Mouse (Mus musculus): Measurements from ENCODE around the gene Acp5. TPM values are rescaled to one million over a fixed set of nuclear protein-coding genes. Genes with fewer than 3 reads are reported as not detected.

The Acp5 gene
- total RNA-seq, 2 experiments from 2014 or later = 0.51 TPM; not detected in 1

GRCm38 (mm10) chr9:22087034-22087618, 48.4 kb downstream of the Acp5 start:
- Histone ChIP-seq H3K27ac (no peak overlapping the region), H3K4me3 (no peak overlapping the region)
- intact Hi-C loops (cut with DNase I) = no loop called here
- TF ChIP-seq CTCF (IDR thresholded peaks at IDR 0.05) = peak; percentile 10
- no peak for DNase-seq (ENCODE audit: extremely low spot score in 1 of 2, low spot score in 2 of 2)

- Histone ChIP-seq H3K27ac (peak overlapping the region; percentile 94), H3K4me3 (peak overlapping the region; percentile 65)
- no peak for DNase-seq (ENCODE audit: extremely low spot score in 1 of 2, low spot score in 2 of 2)
- intact Hi-C loops (cut with DNase I) = no loop called here
- TF ChIP-seq CTCF (IDR thresholded peaks at IDR 0.05) = no peak
Measured at GRCm38 (mm10) chr9:22086012-22086411, 49.5 kb downstream of the Acp5 start.

GRCm38 (mm10) chr9:22085022-22085834, 50.3 kb downstream of the Acp5 start, which contains the start of gene Ecsit:
Gene Ecsit (minus strand): TSS chr9:22085438.
- DNase-seq (ENCODE audit: extremely low spot score in 1 of 2, low spot score in 2 of 2) = peak; percentile 92 to 96
- TF ChIP-seq CTCF (IDR thresholded peaks at IDR 0.05) = no peak
- H3K27ac ChIP-seq = peak within 1 kb of the TSS; percentile 94
- intact Hi-C loops (cut with DNase I) = loop anchor here (1.0 kb wide), 1 partner anchor 32 kb away; the partner anchor contains the start of gene Elof1
- peak within 1 kb of the TSS; percentile 65 for H3K4me3 ChIP-seq

- intact Hi-C loops (cut with DNase I) = loop anchor here (1.0 kb wide), 1 partner anchor 33 kb away; the partner anchor contains the start of gene Elof1
- H3K4me3 ChIP-seq = peak overlapping the region; percentile 65
- DNase-seq (ENCODE audit: extremely low spot score in 1 of 2, low spot score in 2 of 2) = no peak
- no peak for TF ChIP-seq CTCF (IDR thresholded peaks at IDR 0.05)
- peak overlapping the region; percentile 94 for H3K27ac ChIP-seq
Measured at GRCm38 (mm10) chr9:22084667-22085021, 50.9 kb downstream of the Acp5 start.

Small RNA genes within 50 kb of the gene (microRNA-seq; reads per million reads assigned to microRNA genes)
- gene Mir7084 = 0.72 to 0.97 reads per million in 2 experiments

Other genes with a start within 250 kb of the Acp5 start
- 10 to 100 TPM; 10.9 to 15.7 TPM for gene Rab3d, start 217.5 kb downstream of the Acp5 start, total RNA-seq (2021)
- 10 to 100 TPM; 18.2 to 18.9 TPM for gene Ccdc159, start 208.2 kb downstream of the Acp5 start, total RNA-seq (2021)
- 10 to 100 TPM; 31.4 to 35.5 TPM for gene Tmem205, start 208.2 kb downstream of the Acp5 start, total RNA-seq (2021)
- 100 to 1,000 TPM; 181 to 183 TPM for gene Plppr2, start 198.7 kb downstream of the Acp5 start, total RNA-seq (2021)
- gene Swsap1, start 180.0 kb downstream of the Acp5 start, total RNA-seq (2021) = 10 to 100 TPM; 12.7 to 14.0 TPM
- gene Epor, start 172.2 kb downstream of the Acp5 start, total RNA-seq (2021) = 10 to 100 TPM; 10.2 to 12.1 TPM
- gene Rgl3, start 146.3 kb downstream of the Acp5 start, total RNA-seq (2021) = 1 to 10 TPM; 2.1 to 3.1 TPM
- 10 to 100 TPM in 1 of 2 experiments, 1 to 10 TPM in 1; 9.3 to 10.7 TPM for gene Ccdc151, start 133.1 kb downstream of the Acp5 start, total RNA-seq (2021)
- gene Prkcsh, start 132.9 kb downstream of the Acp5 start, total RNA-seq (2021) = 100 to 1,000 TPM in 1 of 2 experiments, 10 to 100 TPM in 1; 85.9 to 104 TPM
- gene Elavl3, start 83.7 kb downstream of the Acp5 start, total RNA-seq (2021) = 100 to 1,000 TPM; 148 to 153 TPM
- 1 to 10 TPM; 2.1 to 2.3 TPM for gene Gm49318, start 64.5 kb downstream of the Acp5 start, total RNA-seq (2021)
- gene Zfp653, start 64.3 kb downstream of the Acp5 start, total RNA-seq (2021) = 10 to 100 TPM; 20.0 to 24.8 TPM
- gene Ecsit, start 50.3 kb downstream of the Acp5 start, total RNA-seq (2021) = 10 to 100 TPM; 43.0 to 46.8 TPM
- gene Cnn1, start 36.5 kb downstream of the Acp5 start, total RNA-seq (2021) = 1 to 10 TPM in 1 of 2 experiments, under 1 TPM in 1; 0.41 to 1.3 TPM
- gene Elof1, start 18.5 kb downstream of the Acp5 start, total RNA-seq (2021) = 10 to 100 TPM; 63.4 to 65.3 TPM
- 10 to 100 TPM; 40.1 to 43.4 TPM for gene Pigyl, start 21.1 kb upstream of the Acp5 start, total RNA-seq (2021)
- not detected for gene Zfp872, start 52.4 kb upstream of the Acp5 start, total RNA-seq (2021)
- 10 to 100 TPM; 21.4 to 21.8 TPM for gene Zfp809, start 90.0 kb upstream of the Acp5 start, total RNA-seq (2021)
- 1 to 10 TPM; 3.7 to 4.5 TPM for gene Zfp599, start 124.2 kb upstream of the Acp5 start, total RNA-seq (2021)
- 10 to 100 TPM; 12.6 to 16.4 TPM for gene Zfp810, start 171.9 kb upstream of the Acp5 start, total RNA-seq (2021)